Mouse (Mus musculus): ENCODE results near the gene Cep97. TPM values are rescaled to one million over a fixed set of nuclear protein-coding genes. Genes with fewer than 3 reads are reported as not detected.

Gene Cep97
- total and polyA plus RNA-seq, 3 experiments, result 10.7 to 11.1 TPM; not detected in 1

DNA sequence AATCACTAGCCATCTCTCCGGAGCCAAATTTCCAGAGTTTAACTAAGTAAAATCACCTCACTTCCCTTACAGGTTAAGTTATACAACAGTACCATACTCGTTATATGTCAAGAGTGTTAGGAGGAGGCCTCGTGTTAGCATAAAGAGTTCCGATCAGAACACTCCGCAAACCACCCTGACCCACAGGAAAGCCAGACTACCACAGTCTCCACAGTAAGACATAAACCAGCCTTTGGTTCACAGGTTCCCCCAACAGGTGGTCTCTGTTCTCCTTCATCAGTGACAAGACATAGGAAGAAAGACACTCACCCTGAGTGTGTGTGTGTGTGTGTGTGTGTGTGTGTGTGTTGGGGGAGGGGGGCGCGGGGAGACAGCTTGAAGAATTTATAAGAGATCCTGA lies 43.3 kb downstream of the Cep97 start:
- peak overlapping the region; percentile 69 for H3K27ac ChIP-seq (ENCODE audit: control insufficient read depth, low read depth, low read length)
- no peak overlapping the region for H3K9ac ChIP-seq (ENCODE audit: control insufficient read depth, low read depth, low read length, poor library complexity, severe bottlenecking)
- DNase-seq (ENCODE audit: low read depth, low spot score), result no peak
- H3K79me2 ChIP-seq (ENCODE audit: control insufficient read depth, insufficient read depth, low read length, poor library complexity), result peaks cover 2% of the 10 kb centered on the region; the same call in 1 of the 2 replicates
- H3K27me3 ChIP-seq (ENCODE audit: control insufficient read depth in 1 of 2, insufficient read depth in 2 of 2, low read length in 2 of 2), result no peaks in the 10 kb centered on the region
- H3K9me3 ChIP-seq (replicated peaks; ENCODE audit: insufficient read depth, low read length), result no peaks in the 10 kb centered on the region
- H3K4me1 ChIP-seq (ENCODE audit: control insufficient read depth in 1 of 2, insufficient read depth in 2 of 2, low read length in 2 of 2), result peaks cover 17 to 32% of the 10 kb centered on the region in 2 experiments
- TF ChIP-seq RCOR1 (IDR thresholded peaks at IDR 0.05; ENCODE audit: low read depth, low read length), result no peak
- TF ChIP-seq SIN3A (IDR thresholded peaks at IDR 0.05; ENCODE audit: low read length), result peak; percentile 16; the same call in 1 of the 2 replicates
- TF ChIP-seq ZMIZ1 (IDR thresholded peaks at IDR 0.05; ENCODE audit: low read depth, low read length), result no peak
- H3K4me3 ChIP-seq (ENCODE audit: control insufficient read depth in 1 of 2, insufficient read depth in 1 of 2, low read depth in 2 of 2, low read length in 2 of 2), result peak overlapping the region; percentile 24 to 45
- H3K36me3 ChIP-seq (ENCODE audit: control insufficient read depth in 1 of 2, insufficient read depth in 2 of 2, low read length in 2 of 2), result peaks cover 0 to 31% of the 10 kb centered on the region in 2 experiments; a peak in 2 of 4 replicates

DNA sequence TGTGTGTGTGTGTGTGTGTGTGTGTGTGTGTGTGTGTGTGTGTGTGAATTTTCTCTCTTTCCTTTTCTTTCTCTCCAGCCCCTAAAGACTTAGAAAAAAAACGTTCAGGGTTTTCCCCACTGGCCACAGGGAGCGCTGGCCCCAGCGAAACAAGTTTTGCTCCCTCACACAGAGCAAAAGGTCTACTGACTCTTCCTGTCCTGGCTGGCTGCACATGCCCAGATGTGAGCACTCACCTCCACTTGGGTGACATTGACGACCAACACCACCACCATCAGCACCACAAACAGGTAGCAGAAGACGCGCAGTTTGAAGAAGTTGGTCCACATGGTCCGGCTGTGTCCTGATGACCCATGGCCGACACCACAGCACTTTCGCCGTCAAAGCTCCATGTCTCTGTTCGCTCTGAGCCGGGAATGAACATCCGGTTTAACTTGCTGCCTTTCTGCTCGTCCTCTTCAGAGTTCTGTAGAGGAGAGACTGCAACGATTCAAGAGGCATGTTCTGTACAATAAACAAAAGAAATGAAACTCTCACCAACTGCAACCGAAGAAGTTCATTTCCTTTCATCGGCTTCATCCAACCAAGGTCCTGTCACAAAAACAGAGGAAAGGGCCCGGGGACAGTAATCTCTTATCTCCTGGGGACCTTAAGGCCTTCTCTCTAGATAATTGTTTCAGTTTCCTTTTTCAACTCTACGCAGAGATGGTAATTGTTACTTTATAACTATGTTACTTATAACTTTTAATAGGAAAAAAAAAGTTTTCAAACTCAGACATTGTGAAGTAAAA lies 44.1 kb downstream of the Cep97 start:
- Histone ChIP-seq H3K27me3 (ENCODE audit: control insufficient read depth in 1 of 2, insufficient read depth in 2 of 2, low read length in 2 of 2) (no peaks in the 10 kb centered on the region), H3K4me1 (ENCODE audit: control insufficient read depth in 1 of 2, insufficient read depth in 2 of 2, low read length in 2 of 2) (peaks cover 17 to 29% of the 10 kb centered on the region in 2 experiments), H3K4me3 (ENCODE audit: control insufficient read depth in 1 of 2, insufficient read depth in 1 of 2, low read depth in 2 of 2, low read length in 2 of 2) (peak overlapping the region; percentile 26 to 45), H3K36me3 (ENCODE audit: control insufficient read depth in 1 of 2, insufficient read depth in 2 of 2, low read length in 2 of 2) (peaks cover 0 to 28% of the 10 kb centered on the region in 2 experiments; a peak in 2 of 4 replicates), H3K9me3 (replicated peaks; ENCODE audit: insufficient read depth, low read length) (no peaks in the 10 kb centered on the region), H3K79me2 (ENCODE audit: control insufficient read depth, insufficient read depth, low read length, poor library complexity) (peaks cover 2% of the 10 kb centered on the region; the same call in 1 of the 2 replicates), H3K9ac (ENCODE audit: control insufficient read depth, low read depth, low read length, poor library complexity, severe bottlenecking) (peak overlapping the region; percentile 39), H3K27ac (ENCODE audit: control insufficient read depth, low read depth, low read length) (peak overlapping the region; percentile 84)
- DNase-seq (ENCODE audit: low read depth, low spot score), result peak; percentile 61
- TF ChIP-seq E2F4 (IDR thresholded peaks at IDR 0.05; ENCODE audit: borderline replicate concordance, low read depth, low read length) (no peak), RCOR1 (IDR thresholded peaks at IDR 0.05; ENCODE audit: low read depth, low read length) (0 out of 2 replicates have a peak, but pooled peaks have one; percentile 10), ETS1 (IDR thresholded peaks at IDR 0.05; ENCODE audit: low read depth, low read length) (peak; percentile 70), GATA1 (IDR thresholded peaks at IDR 0.05; ENCODE audit: low read depth, low read length) (peak; percentile 89), EP300 (IDR thresholded peaks at IDR 0.05; ENCODE audit: low read depth in 1 of 2, low read length in 2 of 2) (peak; percentile 61 to 75)

DNA sequence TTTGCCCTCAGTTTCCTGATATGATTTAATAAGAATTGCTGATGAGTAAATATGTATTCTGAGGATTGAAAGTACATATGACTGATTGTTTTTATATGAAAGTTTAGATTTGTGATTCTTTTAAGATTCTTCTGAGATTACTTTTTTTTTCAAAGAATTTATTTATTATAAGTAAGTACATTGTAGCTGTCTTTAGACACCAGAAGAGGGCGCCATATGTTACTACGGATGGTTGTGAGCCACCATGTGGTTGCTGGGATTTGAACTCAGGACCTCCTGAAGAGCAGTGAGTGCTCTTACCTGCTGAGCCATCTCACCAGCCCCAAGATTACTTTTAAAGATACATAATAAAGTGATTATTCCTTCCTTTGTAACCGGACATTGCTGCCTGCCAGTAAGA lies 45.2 kb downstream of the Cep97 start:
- peaks cover 17 to 27% of the 10 kb centered on the region in 2 experiments for H3K4me1 ChIP-seq (ENCODE audit: control insufficient read depth in 1 of 2, insufficient read depth in 2 of 2, low read length in 2 of 2)
- H3K4me3 ChIP-seq (ENCODE audit: control insufficient read depth in 1 of 2, insufficient read depth in 1 of 2, low read depth in 2 of 2, low read length in 2 of 2), result no peak overlapping the region
- TF ChIP-seq SMC3 (IDR thresholded peaks at IDR 0.05; ENCODE audit: low read depth, low read length), result 0 out of 2 replicates have a peak, but pooled peaks have one; percentile 4
- peak in 2 of 3 experiments; percentile 25 to 40; a peak in 3 of 6 replicates for TF ChIP-seq CTCF (IDR thresholded peaks at IDR 0.05 in 2 of 3, conservative IDR thresholded peaks at IDR 0.05 in 1 of 3; ENCODE audit: control insufficient read depth in 1 of 3, insufficient read depth in 1 of 3, low read depth in 2 of 3, low read length in 3 of 3, poor library complexity in 1 of 3, severe bottlenecking in 1 of 3)
- no peak for TF ChIP-seq NRF1 (IDR thresholded peaks at IDR 0.05; ENCODE audit: insufficient read depth, low read depth, low read length, poor library complexity, severe bottlenecking)
- H3K79me2 ChIP-seq (ENCODE audit: control insufficient read depth, insufficient read depth, low read length, poor library complexity), result no peaks in the 10 kb centered on the region
- H3K9me3 ChIP-seq (replicated peaks; ENCODE audit: insufficient read depth, low read length), result no peaks in the 10 kb centered on the region
- no peak overlapping the region for H3K27ac ChIP-seq (ENCODE audit: control insufficient read depth, low read depth, low read length)
- no peaks in the 10 kb centered on the region for H3K27me3 ChIP-seq (ENCODE audit: control insufficient read depth in 1 of 2, insufficient read depth in 2 of 2, low read length in 2 of 2)
- peak; percentile 60 for DNase-seq (ENCODE audit: low read depth, low spot score)
- peaks cover 0 to 28% of the 10 kb centered on the region in 2 experiments; a peak in 3 of 4 replicates for H3K36me3 ChIP-seq (ENCODE audit: control insufficient read depth in 1 of 2, insufficient read depth in 2 of 2, low read length in 2 of 2)
- no peak overlapping the region for H3K9ac ChIP-seq (ENCODE audit: control insufficient read depth, low read depth, low read length, poor library complexity, severe bottlenecking)

Data from MEL (cell line).